Mouse (Mus musculus): ENCODE data around the gene Gnaz.
"Not testable (repeated sequence)": the region's sequence is repeated elsewhere in the genome, so short reads cannot be mapped to it uniquely, and the experiment has no call there.

Gene Gnaz

GRCm38 (mm10) chr10:75028743-75029142, 61.8 kb downstream of the Gnaz start:
- no peak for DNase-seq (ENCODE audit: low spot score in 2 of 2)

- DNase-seq (ENCODE audit: low spot score in 2 of 2), result no peak
Measured at GRCm38 (mm10) chr10:75029677-75030076, 62.7 kb downstream of the Gnaz start.

- DNase-seq (ENCODE audit: low spot score in 2 of 2), result no peak
Measured at GRCm38 (mm10) chr10:75030234-75030633, 63.3 kb downstream of the Gnaz start.

- DNase-seq (ENCODE audit: low spot score in 2 of 2), result no peak
Measured at GRCm38 (mm10) chr10:75031345-75032114, 64.6 kb downstream of the Gnaz start.

GRCm38 (mm10) chr10:75032395-75032794, 65.4 kb downstream of the Gnaz start, which contains the start of gene Rsph14:
TSS of gene Rsph14 (minus strand) at chr10:75032586.
- DNase-seq (ENCODE audit: low spot score in 2 of 2), result peak in 1 of 2 experiments; percentile 78

- peak; percentile 80 to 89 for DNase-seq (ENCODE audit: low spot score in 2 of 2)
Measured at GRCm38 (mm10) chr10:75036883-75037379, 70.0 kb downstream of the Gnaz start, which contains the start of gene Rab36. TSS of gene Rab36 (plus strand) at chr10:75037058.

- DNase-seq (ENCODE audit: low spot score in 2 of 2), result not testable (repeated sequence)
Measured at GRCm38 (mm10) chr10:75042060-75042459, 75.1 kb downstream of the Gnaz start.

- DNase-seq (ENCODE audit: low spot score in 2 of 2), result no peak
Measured at GRCm38 (mm10) chr10:75044459-75044858, 77.5 kb downstream of the Gnaz start.

GRCm38 (mm10) chr10:75045831-75046230, 78.9 kb downstream of the Gnaz start:
- DNase-seq (ENCODE audit: low spot score in 2 of 2), result no peak

GRCm38 (mm10) chr10:75048711-75049110, 81.7 kb downstream of the Gnaz start:
- no peak for DNase-seq (ENCODE audit: low spot score in 2 of 2)

GRCm38 (mm10) chr10:75051364-75052074, 84.5 kb downstream of the Gnaz start:
- no peak for DNase-seq (ENCODE audit: low spot score in 2 of 2)

- no peak for DNase-seq (ENCODE audit: low spot score in 2 of 2)
Measured at GRCm38 (mm10) chr10:75052902-75053301, 85.9 kb downstream of the Gnaz start.

GRCm38 (mm10) chr10:75053655-75054054, 86.7 kb downstream of the Gnaz start:
- DNase-seq (ENCODE audit: low spot score in 2 of 2), result no peak

GRCm38 (mm10) chr10:75054125-75054524, 87.1 kb downstream of the Gnaz start:
- DNase-seq (ENCODE audit: low spot score in 2 of 2), result no peak

- no peak for DNase-seq (ENCODE audit: low spot score in 2 of 2)
Measured at GRCm38 (mm10) chr10:75055672-75056071, 88.7 kb downstream of the Gnaz start.

- DNase-seq (ENCODE audit: low spot score in 2 of 2), result no peak
Measured at GRCm38 (mm10) chr10:75056255-75056654, 89.3 kb downstream of the Gnaz start.

- no peak for DNase-seq (ENCODE audit: low spot score in 2 of 2)
Measured at GRCm38 (mm10) chr10:75058336-75058735, 91.4 kb downstream of the Gnaz start.

GRCm38 (mm10) chr10:75058761-75059395, 91.9 kb downstream of the Gnaz start:
- no peak for DNase-seq (ENCODE audit: low spot score in 2 of 2)

- DNase-seq (ENCODE audit: low spot score in 2 of 2), result peak; percentile 66 to 77
Measured at GRCm38 (mm10) chr10:75059396-75059795, 92.4 kb downstream of the Gnaz start.

GRCm38 (mm10) chr10:75060217-75060842, 93.4 kb downstream of the Gnaz start, which contains the start of gene Bcr:
TSS of gene Bcr (plus strand) at chr10:75060592.
- peak; percentile 74 to 79 for DNase-seq (ENCODE audit: low spot score in 2 of 2)

GRCm38 (mm10) chr10:75060843-75061235, 93.9 kb downstream of the Gnaz start:
- peak in 1 of 2 experiments; percentile 10 for DNase-seq (ENCODE audit: low spot score in 2 of 2)
